Mouse (Mus musculus): ENCODE results near the gene Rnf144a. TPM values are rescaled to one million over a fixed set of nuclear protein-coding genes. Genes with fewer than 3 reads are reported as not detected.

Rnf144a gene
- polyA plus RNA-seq, 1 experiment, result not detected

GRCm38 (mm10) chr12:26289200-26289599, 125.9 kb downstream of the Rnf144a start:
- 92% methylated on average over 2 of the region's 2 CpGs for WGBS

GRCm38 (mm10) chr12:26288347-26288746, 126.7 kb downstream of the Rnf144a start:
- 83% methylated on average over 1 of the region's 1 CpGs for WGBS
- H3K4me1 ChIP-seq (ENCODE audit: control insufficient read depth, insufficient read depth, low read length), result no peaks in the 10 kb centered on the region
- no peak overlapping the region for H3K27ac ChIP-seq (ENCODE audit: insufficient read depth, low read depth, low read length)
- H3K4me3 ChIP-seq (ENCODE audit: insufficient read depth, low read depth, low read length), result no peak overlapping the region
- no peak for TF ChIP-seq CTCF (IDR thresholded peaks at IDR 0.05; ENCODE audit: insufficient read depth, low read depth, low read length)
- TF ChIP-seq POLR2A (IDR thresholded peaks at IDR 0.05; ENCODE audit: insufficient read depth, low read depth, low read length), result no peak

More at GRCm38 (mm10) chr12:26289200-26289599, 125.9 kb downstream of the Rnf144a start:
- Histone ChIP-seq H3K4me1 (ENCODE audit: control insufficient read depth, insufficient read depth, low read length) (no peaks in the 10 kb centered on the region), H3K27ac (ENCODE audit: insufficient read depth, low read depth, low read length) (no peak overlapping the region), H3K4me3 (ENCODE audit: insufficient read depth, low read depth, low read length) (no peak overlapping the region)
- no peak for TF ChIP-seq POLR2A (IDR thresholded peaks at IDR 0.05; ENCODE audit: insufficient read depth, low read depth, low read length)
- TF ChIP-seq CTCF (IDR thresholded peaks at IDR 0.05; ENCODE audit: insufficient read depth, low read depth, low read length), result no peak

GRCm38 (mm10) chr12:26285939-26286338, 129.1 kb downstream of the Rnf144a start:
- H3K4me1 ChIP-seq (ENCODE audit: control insufficient read depth, insufficient read depth, low read length), result no peaks in the 10 kb centered on the region
- H3K27ac ChIP-seq (ENCODE audit: insufficient read depth, low read depth, low read length), result no peak overlapping the region
- no peak overlapping the region for H3K4me3 ChIP-seq (ENCODE audit: insufficient read depth, low read depth, low read length)
- WGBS, result 89% methylated on average over 8 of the region's 8 CpGs
- TF ChIP-seq CTCF (IDR thresholded peaks at IDR 0.05; ENCODE audit: insufficient read depth, low read depth, low read length) (no peak), POLR2A (IDR thresholded peaks at IDR 0.05; ENCODE audit: insufficient read depth, low read depth, low read length) (no peak)

- H3K4me3 ChIP-seq (ENCODE audit: insufficient read depth, low read depth, low read length), result no peak overlapping the region
- H3K27ac ChIP-seq (ENCODE audit: insufficient read depth, low read depth, low read length), result no peak overlapping the region
- H3K4me1 ChIP-seq (ENCODE audit: control insufficient read depth, insufficient read depth, low read length), result no peaks in the 10 kb centered on the region
- TF ChIP-seq CTCF (IDR thresholded peaks at IDR 0.05; ENCODE audit: insufficient read depth, low read depth, low read length) (no peak), POLR2A (IDR thresholded peaks at IDR 0.05; ENCODE audit: insufficient read depth, low read depth, low read length) (no peak)
- WGBS, result 87% methylated on average over 3 of the region's 3 CpGs
Measured at GRCm38 (mm10) chr12:26285460-26285859, 129.6 kb downstream of the Rnf144a start.

- TF ChIP-seq POLR2A (IDR thresholded peaks at IDR 0.05; ENCODE audit: insufficient read depth, low read depth, low read length) (no peak), CTCF (IDR thresholded peaks at IDR 0.05; ENCODE audit: insufficient read depth, low read depth, low read length) (no peak)
- 83% methylated on average over 3 of the region's 3 CpGs for WGBS
- Histone ChIP-seq H3K4me3 (ENCODE audit: insufficient read depth, low read depth, low read length) (no peak overlapping the region), H3K27ac (ENCODE audit: insufficient read depth, low read depth, low read length) (no peak overlapping the region), H3K4me1 (ENCODE audit: control insufficient read depth, insufficient read depth, low read length) (peaks cover 4% of the 10 kb centered on the region)
Measured at GRCm38 (mm10) chr12:26280719-26281480, 134.2 kb downstream of the Rnf144a start.

GRCm38 (mm10) chr12:26277002-26277669, 137.9 kb downstream of the Rnf144a start:
- 25% methylated on average over 7 of the region's 7 CpGs for WGBS
- Histone ChIP-seq H3K27ac (ENCODE audit: insufficient read depth, low read depth, low read length) (no peak overlapping the region), H3K4me3 (ENCODE audit: insufficient read depth, low read depth, low read length) (no peak overlapping the region), H3K4me1 (ENCODE audit: control insufficient read depth, insufficient read depth, low read length) (peaks cover 4% of the 10 kb centered on the region)
- TF ChIP-seq CTCF (IDR thresholded peaks at IDR 0.05; ENCODE audit: insufficient read depth, low read depth, low read length) (no peak), POLR2A (IDR thresholded peaks at IDR 0.05; ENCODE audit: insufficient read depth, low read depth, low read length) (no peak)

GRCm38 (mm10) chr12:26276556-26276955, 138.5 kb downstream of the Rnf144a start:
- Histone ChIP-seq H3K4me1 (ENCODE audit: control insufficient read depth, insufficient read depth, low read length) (peaks cover 4% of the 10 kb centered on the region), H3K4me3 (ENCODE audit: insufficient read depth, low read depth, low read length) (no peak overlapping the region), H3K27ac (ENCODE audit: insufficient read depth, low read depth, low read length) (no peak overlapping the region)
- WGBS, result 83% methylated on average over 2 of the region's 2 CpGs
- TF ChIP-seq CTCF (IDR thresholded peaks at IDR 0.05; ENCODE audit: insufficient read depth, low read depth, low read length) (no peak), POLR2A (IDR thresholded peaks at IDR 0.05; ENCODE audit: insufficient read depth, low read depth, low read length) (no peak)

Other genes starting within 250 kb of the Rnf144a start
- gene Rsad2, start 41.2 kb upstream of the Rnf144a start, polyA plus RNA-seq (2012; ENCODE audit: insufficient read depth, insufficient read length, low replicate concordance, missing spikeins), result not detected in 2 replicates
- not detected in 2 replicates for gene Cmpk2, start 54.0 kb upstream of the Rnf144a start, polyA plus RNA-seq (2012; ENCODE audit: insufficient read depth, insufficient read length, low replicate concordance, missing spikeins)